Mouse (Mus musculus) left cerebral cortex, postnatal 10 days (tissue): Measurements from ENCODE around the gene Rab3ip. TPM values are rescaled to one million over a fixed set of nuclear protein-coding genes. Genes with fewer than 3 reads are reported as not detected.

Experiments
- DNase-seq, 2 experiments: peaks; one replicate each; pipeline ENCODE4 v3.0.0; 2021 to 2022; ENCODE audit warnings: low spot score in 2 of 2, mixed read lengths in 1 of 2; ENCODE audit errors: extremely low spot score in 1 of 2
- intact Hi-C: fragments of 180-260 bp; cut with DNase I; formaldehyde crosslinking; loops from one replicate; pipeline ENCODE4 v1.15.1; 2025
- total RNA-seq, 2 experiments: library from RNA; stranded (reverse); gene quantifications; 2 replicates each; pipeline ENCODE4 v1.2.3; 2021

The Rab3ip gene
- total RNA-seq, 2 experiments from 2014 or later: 39.6 to 43.4 TPM

- intact Hi-C loops: no loop called here
- DNase-seq: no peak
These were observed 56.0 kb downstream of the Rab3ip start for GRCm38 (mm10) chr10:116894540-116894939.

- DNase-seq: peak; percentile 30 to 47
These were observed 56.8 kb downstream of the Rab3ip start for GRCm38 (mm10) chr10:116893753-116894152.

GRCm38 (mm10) chr10:116890587-116890986, 60.0 kb downstream of the Rab3ip start:
- intact Hi-C loops: no loop called here
- no peak for DNase-seq

More at GRCm38 (mm10) chr10:116893753-116894152, 56.8 kb downstream of the Rab3ip start:
- intact Hi-C loops: no loop called here

GRCm38 (mm10) chr10:116884552-116884951, 66.0 kb downstream of the Rab3ip start:
- intact Hi-C loops: no loop called here
- no peak for DNase-seq

- no peak for DNase-seq
- intact Hi-C loops: no loop called here
These were observed 67.0 kb downstream of the Rab3ip start for GRCm38 (mm10) chr10:116883531-116883930.

- DNase-seq: no peak
- intact Hi-C loops: no loop called here
These were observed 73.1 kb downstream of the Rab3ip start for GRCm38 (mm10) chr10:116877436-116877835.

GRCm38 (mm10) chr10:116874490-116874889, 76.1 kb downstream of the Rab3ip start:
- intact Hi-C loops: no loop called here
- no peak for DNase-seq

GRCm38 (mm10) chr10:116872016-116872410, 78.6 kb downstream of the Rab3ip start:
- DNase-seq: no peak
- intact Hi-C loops: no loop called here

- DNase-seq: peak in 1 of 2 experiments; percentile 43
- intact Hi-C loops: no loop called here
These were observed 79.1 kb downstream of the Rab3ip start for GRCm38 (mm10) chr10:116871329-116872015.

GRCm38 (mm10) chr10:116870819-116871218, 79.8 kb downstream of the Rab3ip start:
- no peak for DNase-seq
- intact Hi-C loops: no loop called here

Other genes with a start within 250 kb of the Rab3ip start
- under 1 TPM; 0.58 to 0.71 TPM for gene Myrfl, start 53.9 kb downstream of the Rab3ip start, total RNA-seq
- not detected for gene Gm10271, start 21.8 kb upstream of the Rab3ip start, total RNA-seq
- under 1 TPM; 0.28 TPM for gene Best3, start 35.5 kb upstream of the Rab3ip start, total RNA-seq
- under 1 TPM in 1 of 2 experiments, not detected in 1; 0.39 TPM for gene Lrrc10, start 94.6 kb upstream of the Rab3ip start, total RNA-seq
- gene Cct2, start 113.0 kb upstream of the Rab3ip start, total RNA-seq: 100 to 1,000 TPM; 229 to 235 TPM
- 10 to 100 TPM; 25.3 to 26.8 TPM for gene Frs2, start 197.8 kb upstream of the Rab3ip start, total RNA-seq